Mouse (Mus musculus): ENCODE data around the gene Spr. TPM values are rescaled to one million over a fixed set of nuclear protein-coding genes. Genes with fewer than 3 reads are reported as not detected.
A peak's percentile ranks its signal among the peaks of the same experiment; 100 is the strongest.

Spr gene
- 72.4 TPM for polyA plus RNA-seq (2012; fragmentation: generic; extraction: Trizol)

- H3ac ChIP-seq (ENCODE audit: control insufficient read depth, insufficient read length): peak within 1 kb of the TSS; percentile 100
- no peak for TF ChIP-seq TCF12 (IDR thresholded peaks at IDR 0.05; ENCODE audit: insufficient read depth, poor library complexity, severe bottlenecking)
- peak; percentile 91 for TF ChIP-seq POLR2AphosphoS2 (IDR thresholded peaks at IDR 0.05; ENCODE audit: insufficient read length, low read depth)
- TF ChIP-seq E2F4 (IDR thresholded peaks at IDR 0.05; ENCODE audit: insufficient read depth): no peak
- peak; percentile 26 for TF ChIP-seq SRF (IDR thresholded peaks at IDR 0.05; ENCODE audit: control insufficient read depth, insufficient read length, low read depth)
- no peak for TF ChIP-seq TCF3 (IDR thresholded peaks at IDR 0.05; ENCODE audit: insufficient read length, low read depth)
- TF ChIP-seq MYOD1 (IDR thresholded peaks at IDR 0.05; ENCODE audit: control insufficient read depth in 1 of 3, insufficient read length in 2 of 3, low read depth in 2 of 3): no peak
- no peak for TF ChIP-seq MAX (IDR thresholded peaks at IDR 0.05; ENCODE audit: low read depth)
- no peak for TF ChIP-seq CEBPB (IDR thresholded peaks at IDR 0.05; ENCODE audit: insufficient read depth, poor library complexity, severe bottlenecking)
- no peak for TF ChIP-seq REST (IDR thresholded peaks at IDR 0.05; ENCODE audit: insufficient read depth, insufficient read length)
- TF ChIP-seq USF1 (IDR thresholded peaks at IDR 0.05; ENCODE audit: low read depth): no peak
- peak; percentile 97 for TF ChIP-seq POLR2A (IDR thresholded peaks at IDR 0.05; ENCODE audit: insufficient read length, low read depth)
- TF ChIP-seq MYOG (IDR thresholded peaks at IDR 0.05; ENCODE audit: control insufficient read depth in 1 of 3, insufficient read depth in 1 of 3, insufficient read length in 2 of 3, low read depth in 2 of 3): no peak
- no peaks in the 10 kb centered on the region for H3K27me3 ChIP-seq (ENCODE audit: control insufficient read depth, insufficient read depth, insufficient read length)
- no peaks in the 10 kb centered on the region for H3K79me2 ChIP-seq (ENCODE audit: control insufficient read depth, insufficient read depth)
- H3K4me3 ChIP-seq: peak within 1 kb of the TSS; percentile 38
- H3K36me3 ChIP-seq (ENCODE audit: control insufficient read depth, insufficient read depth): no peaks in the 10 kb centered on the region
- peak within 1 kb of the TSS; percentile 77 for H3K4me2 ChIP-seq (ENCODE audit: low read depth)
Measured at GRCm38 (mm10) chr6:85137217-85138035, at the start of gene Spr. Gene Spr, minus strand, starts transcription at chr6:85137766.

- Histone ChIP-seq H3K27me3 (ENCODE audit: control insufficient read depth, insufficient read depth, insufficient read length) (peaks cover 58% of the 10 kb centered on the region), H3K36me3 (ENCODE audit: control insufficient read depth, insufficient read depth) (no peaks in the 10 kb centered on the region), H3K79me2 (ENCODE audit: control insufficient read depth, insufficient read depth) (no peaks in the 10 kb centered on the region), H3K4me3 (no peak overlapping the region), H3K4me2 (ENCODE audit: low read depth) (no peak overlapping the region), H3ac (ENCODE audit: control insufficient read depth, insufficient read length) (no peak overlapping the region)
- TF ChIP-seq TCF12 (IDR thresholded peaks at IDR 0.05; ENCODE audit: insufficient read depth, poor library complexity, severe bottlenecking): no peak
- no peak for TF ChIP-seq MYOG (IDR thresholded peaks at IDR 0.05; ENCODE audit: control insufficient read depth in 1 of 3, insufficient read depth in 1 of 3, insufficient read length in 2 of 3, low read depth in 2 of 3)
- TF ChIP-seq CEBPB (IDR thresholded peaks at IDR 0.05; ENCODE audit: insufficient read depth, poor library complexity, severe bottlenecking): no peak
- no peak for TF ChIP-seq USF1 (IDR thresholded peaks at IDR 0.05; ENCODE audit: low read depth)
- no peak for TF ChIP-seq MAX (IDR thresholded peaks at IDR 0.05; ENCODE audit: low read depth)
- no peak for TF ChIP-seq POLR2A (IDR thresholded peaks at IDR 0.05; ENCODE audit: insufficient read length, low read depth)
- TF ChIP-seq MYOD1 (IDR thresholded peaks at IDR 0.05; ENCODE audit: control insufficient read depth in 1 of 3, insufficient read length in 2 of 3, low read depth in 2 of 3): no peak
- TF ChIP-seq REST (IDR thresholded peaks at IDR 0.05; ENCODE audit: insufficient read depth, insufficient read length): no peak
- no peak for TF ChIP-seq POLR2AphosphoS2 (IDR thresholded peaks at IDR 0.05; ENCODE audit: insufficient read length, low read depth)
- TF ChIP-seq E2F4 (IDR thresholded peaks at IDR 0.05; ENCODE audit: insufficient read depth): no peak
- TF ChIP-seq TCF3 (IDR thresholded peaks at IDR 0.05; ENCODE audit: insufficient read length, low read depth): no peak
- TF ChIP-seq SRF (IDR thresholded peaks at IDR 0.05; ENCODE audit: control insufficient read depth, insufficient read length, low read depth): no peak
Measured at GRCm38 (mm10) chr6:85186744-85187059, 49.1 kb upstream of the Spr start.

- Histone ChIP-seq H3ac (ENCODE audit: control insufficient read depth, insufficient read length) (no peak overlapping the region), H3K27me3 (ENCODE audit: control insufficient read depth, insufficient read depth, insufficient read length) (peaks cover 57% of the 10 kb centered on the region), H3K4me2 (ENCODE audit: low read depth) (no peak overlapping the region), H3K79me2 (ENCODE audit: control insufficient read depth, insufficient read depth) (no peaks in the 10 kb centered on the region), H3K36me3 (ENCODE audit: control insufficient read depth, insufficient read depth) (no peaks in the 10 kb centered on the region), H3K4me3 (no peak overlapping the region)
- TF ChIP-seq USF1 (IDR thresholded peaks at IDR 0.05; ENCODE audit: low read depth) (no peak), MYOD1 (IDR thresholded peaks at IDR 0.05; ENCODE audit: control insufficient read depth in 1 of 3, insufficient read length in 2 of 3, low read depth in 2 of 3) (no peak), SRF (IDR thresholded peaks at IDR 0.05; ENCODE audit: control insufficient read depth, insufficient read length, low read depth) (no peak), MAX (IDR thresholded peaks at IDR 0.05; ENCODE audit: low read depth) (no peak), E2F4 (IDR thresholded peaks at IDR 0.05; ENCODE audit: insufficient read depth) (no peak), POLR2A (IDR thresholded peaks at IDR 0.05; ENCODE audit: insufficient read length, low read depth) (no peak), POLR2AphosphoS2 (IDR thresholded peaks at IDR 0.05; ENCODE audit: insufficient read length, low read depth) (no peak), TCF12 (IDR thresholded peaks at IDR 0.05; ENCODE audit: insufficient read depth, poor library complexity, severe bottlenecking) (no peak), MYOG (IDR thresholded peaks at IDR 0.05; ENCODE audit: control insufficient read depth in 1 of 3, insufficient read depth in 1 of 3, insufficient read length in 2 of 3, low read depth in 2 of 3) (no peak), TCF3 (IDR thresholded peaks at IDR 0.05; ENCODE audit: insufficient read length, low read depth) (no peak), REST (IDR thresholded peaks at IDR 0.05; ENCODE audit: insufficient read depth, insufficient read length) (no peak), CEBPB (IDR thresholded peaks at IDR 0.05; ENCODE audit: insufficient read depth, poor library complexity, severe bottlenecking) (no peak)
Measured at GRCm38 (mm10) chr6:85186033-85186743, 48.6 kb upstream of the Spr start.

- H3K79me2 ChIP-seq (ENCODE audit: control insufficient read depth, insufficient read depth): no peaks in the 10 kb centered on the region
- TF ChIP-seq POLR2A (IDR thresholded peaks at IDR 0.05; ENCODE audit: insufficient read length, low read depth): no peak
- no peak for TF ChIP-seq SRF (IDR thresholded peaks at IDR 0.05; ENCODE audit: control insufficient read depth, insufficient read length, low read depth)
- no peak for TF ChIP-seq E2F4 (IDR thresholded peaks at IDR 0.05; ENCODE audit: insufficient read depth)
- no peak for TF ChIP-seq MYOD1 (IDR thresholded peaks at IDR 0.05; ENCODE audit: control insufficient read depth in 1 of 3, insufficient read length in 2 of 3, low read depth in 2 of 3)
- TF ChIP-seq MAX (IDR thresholded peaks at IDR 0.05; ENCODE audit: low read depth): no peak
- no peak for TF ChIP-seq TCF12 (IDR thresholded peaks at IDR 0.05; ENCODE audit: insufficient read depth, poor library complexity, severe bottlenecking)
- TF ChIP-seq USF1 (IDR thresholded peaks at IDR 0.05; ENCODE audit: low read depth): no peak
- TF ChIP-seq MYOG (IDR thresholded peaks at IDR 0.05; ENCODE audit: control insufficient read depth in 1 of 3, insufficient read depth in 1 of 3, insufficient read length in 2 of 3, low read depth in 2 of 3): no peak
- no peak for TF ChIP-seq CEBPB (IDR thresholded peaks at IDR 0.05; ENCODE audit: insufficient read depth, poor library complexity, severe bottlenecking)
- no peak for TF ChIP-seq REST (IDR thresholded peaks at IDR 0.05; ENCODE audit: insufficient read depth, insufficient read length)
- no peak for TF ChIP-seq POLR2AphosphoS2 (IDR thresholded peaks at IDR 0.05; ENCODE audit: insufficient read length, low read depth)
- TF ChIP-seq TCF3 (IDR thresholded peaks at IDR 0.05; ENCODE audit: insufficient read length, low read depth): no peak
- no peak overlapping the region for H3K4me3 ChIP-seq
- no peaks in the 10 kb centered on the region for H3K36me3 ChIP-seq (ENCODE audit: control insufficient read depth, insufficient read depth)
- no peak overlapping the region for H3K4me2 ChIP-seq (ENCODE audit: low read depth)
- no peak overlapping the region for H3ac ChIP-seq (ENCODE audit: control insufficient read depth, insufficient read length)
- H3K27me3 ChIP-seq (ENCODE audit: control insufficient read depth, insufficient read depth, insufficient read length): peaks cover 43% of the 10 kb centered on the region
Measured at GRCm38 (mm10) chr6:85183951-85184350, 46.4 kb upstream of the Spr start.

Data from myocyte (in vitro differentiated cells).